Mouse (Mus musculus): Measurements from ENCODE around the gene Fas.

The Fas gene

GRCm38 (mm10) chr19:34369551-34369950, 79.1 kb downstream of the Fas start:
- no peak for DNase-seq (ENCODE audit: low spot score)

DNA sequence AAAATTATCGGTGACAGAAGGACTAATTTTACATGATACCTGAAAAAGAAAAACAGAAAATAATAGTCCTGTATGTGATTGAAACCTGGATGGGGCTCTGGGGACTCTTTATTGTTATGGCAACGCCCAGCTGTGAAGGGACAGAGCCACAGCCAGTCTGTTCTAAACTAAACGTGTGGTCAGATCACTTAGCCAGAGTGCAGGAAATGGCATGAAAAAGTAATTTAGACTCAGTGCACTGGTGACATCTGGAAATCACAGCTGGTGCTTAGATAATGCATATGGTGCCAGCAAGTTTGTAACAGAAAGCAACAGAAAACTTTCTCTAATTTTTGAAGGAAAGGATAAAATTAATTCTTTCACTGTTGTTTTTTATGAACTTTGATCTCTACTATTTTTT, 79.9 kb downstream of the Fas start:
- no peak for DNase-seq (ENCODE audit: low spot score)
